Mouse (Mus musculus): ENCODE data around the gene Top1.

Gene Top1

DNA sequence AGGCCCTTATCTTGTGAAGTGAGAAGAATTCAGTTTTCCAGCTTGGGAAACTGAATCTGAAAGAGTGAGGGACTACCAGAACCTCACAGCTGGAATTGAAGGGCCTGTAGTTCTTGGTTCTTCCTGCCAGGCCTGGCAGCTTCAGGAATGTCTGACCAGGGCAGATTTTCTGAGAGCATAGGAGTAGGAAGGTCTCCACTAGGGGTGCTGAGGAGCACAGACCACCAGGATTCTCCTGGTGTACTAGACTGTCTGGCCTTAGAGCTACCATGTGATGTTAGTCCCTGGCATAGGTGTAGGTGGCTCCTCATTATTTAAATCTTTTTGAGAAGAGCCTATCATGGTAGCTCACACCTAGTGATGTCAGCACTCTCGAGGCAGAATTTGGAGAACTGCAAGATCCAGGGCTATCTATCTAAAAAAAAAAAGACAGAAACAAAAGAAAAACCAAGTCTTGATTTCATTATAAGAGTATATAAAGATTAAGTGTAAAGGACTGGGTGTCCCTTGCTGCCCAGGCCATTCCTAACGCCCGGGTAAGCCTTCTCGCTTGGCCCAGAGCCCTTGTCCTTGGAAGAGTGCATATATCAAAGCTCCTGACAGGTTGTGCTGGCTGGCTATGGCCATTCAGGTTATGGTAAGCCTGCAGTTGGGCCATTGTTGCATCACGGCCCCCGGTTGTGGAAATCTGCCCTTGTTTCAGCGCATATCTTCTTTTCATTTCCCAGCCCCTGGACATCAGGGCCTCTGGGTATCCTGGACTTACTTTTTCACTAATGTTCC is 98.5 kb downstream of the Top1 start:
- DNase-seq = no peak

DNA sequence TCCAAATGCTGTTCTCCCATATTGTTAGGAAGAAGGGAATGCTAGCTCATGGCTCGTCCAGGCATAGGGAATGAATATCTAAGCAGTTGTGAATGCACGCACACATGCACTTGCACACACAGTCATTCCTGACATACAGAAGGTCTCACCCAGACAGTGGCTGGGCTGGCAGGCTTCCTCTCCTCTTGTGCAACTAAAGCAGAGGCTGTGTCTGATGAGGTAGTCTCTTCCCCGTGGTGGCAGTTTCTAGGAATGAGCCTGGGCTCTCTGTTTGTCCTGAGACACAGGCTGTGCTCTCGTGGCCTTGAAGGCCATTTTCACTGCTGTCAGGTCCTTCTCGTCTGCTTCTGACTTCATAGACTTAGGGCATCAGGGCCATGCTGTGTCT is 99.1 kb downstream of the Top1 start:
- no peak for DNase-seq

DNA sequence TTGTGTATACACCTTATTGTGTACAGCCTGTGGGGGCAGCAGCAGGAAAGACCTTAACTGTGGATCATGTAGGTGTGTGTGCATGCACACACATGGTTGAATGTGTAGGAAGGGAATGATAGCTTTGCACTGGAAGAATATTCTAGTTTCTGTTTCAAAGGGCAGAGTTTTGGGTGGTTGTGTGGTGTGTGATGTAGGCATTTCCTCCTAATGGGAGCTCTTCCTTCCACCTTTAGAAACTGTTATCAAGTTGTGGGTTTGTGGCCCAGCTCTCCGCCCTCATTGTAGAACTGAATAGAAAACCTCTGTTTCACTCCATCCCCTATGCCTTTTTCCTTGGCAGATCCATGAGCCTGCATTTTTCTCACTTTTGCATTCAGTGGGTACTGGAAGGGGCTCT is 99.8 kb downstream of the Top1 start:
- no peak for DNase-seq

DNA sequence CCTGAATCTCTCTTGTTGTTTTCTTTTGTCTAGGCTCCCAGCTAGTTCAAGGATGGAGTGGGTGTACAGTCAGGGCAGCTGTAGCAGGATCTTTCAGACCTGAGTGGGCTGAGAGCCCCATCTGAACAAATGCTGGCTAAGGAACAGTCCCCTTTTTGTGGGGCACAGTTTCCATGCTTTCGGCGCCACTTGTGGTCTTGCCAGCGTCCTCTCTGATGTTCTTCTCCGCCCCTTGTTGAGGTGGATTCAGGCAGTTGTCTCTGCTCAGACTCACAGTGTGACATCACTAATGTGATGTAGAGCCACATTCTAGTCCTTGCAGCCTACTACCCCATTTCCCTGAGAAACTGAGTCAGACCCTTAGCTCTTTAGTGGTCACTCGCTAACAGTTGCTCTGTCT is 100.9 kb downstream of the Top1 start:
- DNase-seq = no peak

DNA sequence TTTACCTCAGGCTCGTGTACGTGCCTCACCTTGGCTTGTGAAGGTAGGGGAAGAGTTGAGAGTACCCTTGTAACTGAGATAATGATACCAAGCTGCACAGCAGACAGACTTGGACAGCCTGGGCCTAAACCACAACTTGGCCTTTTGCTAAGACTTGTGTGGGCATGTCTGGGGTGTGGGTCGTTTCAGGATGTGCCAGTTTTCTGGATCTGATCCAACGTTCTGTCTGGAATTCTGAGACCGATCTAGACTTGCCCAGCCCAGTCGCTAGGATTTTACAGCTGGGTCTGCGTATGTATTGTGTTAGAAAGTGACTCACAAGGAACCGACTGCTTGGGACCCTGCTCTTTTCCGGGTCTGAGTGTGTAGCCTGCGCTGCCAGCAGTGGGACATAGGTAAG is 101.4 kb downstream of the Top1 start:
- DNase-seq = no peak

DNA sequence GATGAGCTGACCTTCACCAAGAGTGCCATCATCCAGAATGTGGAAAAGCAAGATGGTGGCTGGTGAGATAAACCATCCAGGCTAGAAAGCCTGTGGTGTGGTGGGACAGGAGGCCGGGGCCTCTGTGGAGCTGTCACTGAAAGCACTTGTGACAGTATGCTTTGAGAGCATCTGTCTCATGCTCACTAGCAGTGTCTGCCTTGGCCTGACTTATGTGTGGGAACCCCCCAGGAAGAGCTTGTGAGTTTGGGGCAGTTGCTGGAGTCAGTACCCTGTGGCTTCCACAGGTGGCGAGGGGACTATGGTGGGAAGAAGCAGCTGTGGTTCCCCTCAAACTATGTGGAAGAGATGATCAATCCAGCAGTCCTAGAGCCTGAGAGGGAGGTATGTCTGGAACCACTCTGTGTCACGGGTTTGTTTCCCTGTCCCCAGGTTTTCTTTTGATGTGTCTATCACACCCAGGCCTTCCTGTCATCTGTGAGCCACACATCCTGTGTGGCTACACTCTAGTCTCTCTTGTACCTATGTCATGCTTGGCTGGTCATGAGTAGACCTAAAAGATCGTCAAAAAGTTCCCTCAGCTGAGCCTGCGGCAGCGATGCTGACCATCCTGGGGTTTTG is 111.0 kb downstream of the Top1 start:
- no peak for DNase-seq

DNA sequence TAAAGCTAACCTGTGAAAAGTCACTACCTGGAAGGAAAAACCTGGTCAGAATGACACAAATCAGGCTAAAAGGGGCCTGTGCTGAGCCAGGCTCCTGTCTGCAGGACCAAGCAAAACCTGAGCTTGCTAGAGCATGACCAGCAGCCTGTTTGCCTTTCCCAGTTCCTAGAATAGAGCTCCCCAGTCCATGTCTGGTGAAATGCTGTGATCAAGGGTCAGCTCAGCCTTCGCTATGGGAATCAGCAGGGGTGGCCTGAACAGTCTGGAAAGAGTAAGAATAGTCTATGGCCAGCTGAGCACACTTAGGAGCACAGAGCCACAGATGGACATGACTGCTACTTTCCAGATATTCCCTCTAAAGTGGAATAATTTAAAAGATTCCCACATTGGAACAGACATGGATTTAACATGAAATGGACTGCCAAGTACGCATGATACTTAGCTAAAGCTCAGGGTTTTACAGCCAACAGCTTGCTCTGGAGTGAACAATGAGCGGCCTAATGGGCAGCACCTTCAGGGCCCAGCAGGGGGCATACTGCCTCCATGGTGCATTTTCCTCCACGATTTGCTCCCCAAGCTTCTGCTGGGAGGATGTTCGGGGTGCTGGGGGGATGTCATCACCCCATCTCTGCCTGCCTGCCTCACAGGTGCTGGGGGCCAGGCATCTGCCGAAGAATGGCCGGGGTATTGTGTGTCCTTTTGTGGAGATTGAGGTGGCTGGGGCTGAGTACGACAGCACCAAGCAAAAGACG is 114.9 kb downstream of the Top1 start:
- no peak for DNase-seq

DNA sequence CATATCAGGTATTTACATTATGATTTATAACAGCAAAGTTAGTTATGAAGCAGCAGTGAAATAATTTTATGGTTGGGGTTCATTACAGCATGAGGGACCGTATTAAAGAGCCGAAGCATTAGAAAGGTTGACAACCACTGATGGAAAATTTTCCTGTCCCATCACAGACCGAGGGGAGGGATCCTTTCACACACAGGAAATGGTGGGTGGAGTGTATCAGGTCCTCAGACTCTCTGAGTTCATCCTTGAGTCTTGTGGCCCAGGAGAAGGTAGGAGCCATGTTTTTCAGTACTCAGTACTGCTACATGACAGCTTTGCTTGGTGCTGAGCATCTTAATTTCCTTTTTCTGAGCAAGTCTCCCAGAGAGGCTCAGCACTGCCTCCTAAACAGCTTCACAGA is 118.1 kb downstream of the Top1 start:
- DNase-seq = no peak

DNA sequence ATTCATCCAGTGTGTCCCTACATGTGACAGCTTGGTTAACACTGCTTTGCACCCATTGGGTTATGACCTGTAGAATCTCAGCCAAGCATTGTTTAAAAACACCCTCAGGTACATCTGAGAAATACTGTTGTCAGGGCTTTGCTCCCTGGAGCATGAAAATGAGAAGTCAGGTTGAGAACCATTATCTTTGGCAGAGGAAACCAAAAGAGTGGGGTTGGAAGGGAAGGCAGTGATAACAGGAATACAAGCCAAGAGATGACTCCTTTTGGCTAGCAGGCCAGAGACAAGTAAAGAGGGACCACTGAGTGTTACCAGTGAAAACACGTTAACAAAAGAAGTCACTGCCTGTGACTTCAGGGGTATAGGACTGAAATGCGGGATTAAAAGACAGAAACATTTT is 118.7 kb downstream of the Top1 start:
- no peak for DNase-seq

DNA sequence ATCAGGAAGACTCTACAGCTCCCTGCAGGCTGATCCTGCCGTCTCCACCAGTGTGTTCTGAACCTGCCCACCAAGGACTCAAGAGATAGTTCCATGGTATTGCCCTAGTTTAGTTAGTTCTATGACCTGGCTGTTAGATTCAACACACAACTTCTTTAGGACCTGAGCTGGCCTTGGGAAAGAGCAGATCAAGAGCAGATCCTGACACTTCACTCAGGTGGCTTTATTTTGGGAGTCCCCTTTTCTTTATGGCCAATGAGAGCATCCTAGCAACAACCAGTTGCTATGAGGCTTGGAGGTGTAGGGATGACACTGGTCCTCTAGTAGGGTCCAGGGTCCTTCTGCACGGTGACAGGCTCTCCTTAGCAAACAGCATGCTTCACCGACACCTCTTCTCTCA is 119.4 kb downstream of the Top1 start:
- no peak for DNase-seq

DNA sequence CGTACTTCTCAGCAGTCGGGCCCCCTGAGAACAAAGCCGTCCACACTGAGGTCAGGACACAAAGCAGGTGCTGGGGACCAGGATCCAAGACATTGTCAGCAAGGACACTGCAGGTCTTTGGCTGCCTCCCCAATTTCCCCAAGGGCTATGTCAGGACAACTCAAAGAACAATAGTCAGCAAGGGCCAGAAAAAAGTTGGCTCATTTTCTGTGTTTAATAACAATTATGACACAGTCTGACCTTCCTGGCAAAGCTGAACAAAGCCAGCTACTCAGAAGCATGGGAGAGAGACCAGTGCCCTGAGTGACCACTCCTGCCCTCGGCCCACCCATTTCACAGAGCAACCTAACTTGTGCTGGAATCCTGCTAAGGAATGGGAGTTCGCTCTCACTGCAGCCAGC is 120.7 kb downstream of the Top1 start:
- no peak for DNase-seq

DNA sequence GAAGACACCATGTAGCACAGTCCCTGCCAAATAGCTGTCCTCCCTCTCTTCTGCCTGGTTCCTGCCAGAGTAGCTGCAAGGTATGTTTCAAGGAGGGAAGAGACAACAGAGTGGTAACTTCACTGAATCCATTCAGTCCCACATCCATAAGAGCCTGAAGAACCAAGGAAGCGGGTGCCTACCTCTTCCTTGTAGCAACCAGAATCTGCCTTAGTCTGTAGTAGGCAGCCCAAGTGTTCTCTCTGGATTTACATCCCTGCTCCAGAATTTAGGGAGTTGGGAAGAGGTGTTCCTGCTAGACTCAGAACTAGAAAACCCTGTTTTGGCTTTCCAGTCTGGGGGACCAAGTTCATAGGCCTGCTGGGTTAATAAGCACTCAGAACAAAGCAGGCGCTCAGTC is 121.5 kb downstream of the Top1 start:
- no peak for DNase-seq

DNA sequence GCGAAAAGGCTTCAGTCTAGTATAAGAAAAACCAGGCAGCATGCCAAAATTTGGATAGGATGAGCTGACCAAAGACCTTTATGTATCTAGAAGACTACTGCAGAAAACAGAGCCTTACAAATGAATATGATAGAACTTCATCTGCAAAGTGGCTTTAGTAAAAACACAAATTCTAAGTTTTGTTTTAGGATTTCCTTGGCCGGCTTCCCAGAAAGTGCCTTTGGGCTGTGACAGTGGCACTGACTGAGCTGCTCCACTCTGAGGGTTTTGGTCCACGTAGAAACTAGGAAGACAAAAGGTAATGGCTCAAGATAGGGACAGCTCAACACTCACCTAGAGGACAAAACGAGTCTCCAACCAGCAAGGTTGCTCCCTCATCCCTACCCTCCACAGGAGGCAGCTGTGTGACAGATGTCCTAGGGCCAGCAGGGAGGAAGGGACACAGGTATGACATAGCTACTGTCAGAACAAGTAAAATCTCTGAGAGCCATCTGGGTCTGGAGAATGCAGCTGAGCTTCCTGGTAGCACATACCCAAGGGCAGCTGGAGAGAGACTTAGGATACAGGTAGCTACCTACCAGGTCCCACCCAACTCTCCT is 122.5 kb downstream of the Top1 start:
- no peak for DNase-seq

DNA sequence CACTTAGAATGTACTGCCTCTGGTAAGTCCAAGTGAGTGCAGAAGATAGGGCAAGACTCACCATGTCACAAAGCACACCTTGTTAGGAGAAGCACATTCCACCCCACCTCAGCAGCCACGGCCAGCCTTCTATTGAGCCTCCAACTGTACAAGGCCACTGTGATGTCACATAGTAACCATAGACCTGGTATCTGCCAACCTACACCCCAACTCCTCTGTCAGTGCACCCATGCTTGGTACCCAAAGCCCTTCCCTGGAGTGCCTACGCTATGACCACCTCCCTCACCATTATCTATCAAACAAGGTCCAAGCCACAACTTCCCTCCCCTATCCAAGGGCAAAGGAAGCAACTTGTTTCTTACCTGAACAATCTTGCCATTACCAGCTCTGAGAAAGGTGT is 123.3 kb downstream of the Top1 start:
- no peak for DNase-seq

DNA sequence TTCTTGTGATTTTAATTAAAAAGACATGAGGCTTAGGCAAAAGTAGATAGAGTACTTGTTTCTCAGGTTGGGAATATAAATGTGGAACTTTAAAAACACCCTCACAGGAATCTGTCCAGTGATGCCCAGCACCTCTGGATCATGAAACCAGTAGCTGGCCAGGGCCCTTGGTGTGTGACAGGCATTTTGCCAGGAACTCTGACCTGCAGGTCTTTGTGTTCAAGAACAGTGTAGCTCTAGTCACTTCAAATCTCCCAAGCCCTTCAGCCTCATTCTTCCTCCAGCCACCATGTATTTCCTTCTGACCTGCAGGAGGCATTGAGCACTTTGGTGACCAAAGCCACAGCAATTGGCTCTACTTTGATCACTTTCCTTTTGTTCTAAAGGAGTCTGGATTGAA is 124.7 kb downstream of the Top1 start:
- DNase-seq = no peak

DNA sequence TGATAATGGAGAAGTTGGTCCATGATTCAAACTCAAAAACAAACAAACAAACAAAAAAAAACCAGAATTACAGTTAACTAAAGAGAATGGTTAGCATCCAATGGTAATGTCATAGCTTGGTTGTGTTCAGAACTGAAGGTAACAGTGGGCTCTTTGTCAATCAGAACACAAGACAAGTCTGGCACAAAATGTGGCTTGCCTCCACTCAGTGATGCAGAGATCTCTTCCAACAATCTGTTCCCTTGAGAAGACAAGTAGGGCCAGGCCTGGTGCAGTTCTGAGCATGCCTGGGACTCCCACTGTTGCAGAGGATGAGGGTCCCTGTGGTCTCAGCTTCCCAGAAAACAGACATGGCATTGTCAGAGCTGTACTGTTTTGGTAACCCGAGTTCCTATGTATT is 125.2 kb downstream of the Top1 start:
- no peak for DNase-seq

DNA sequence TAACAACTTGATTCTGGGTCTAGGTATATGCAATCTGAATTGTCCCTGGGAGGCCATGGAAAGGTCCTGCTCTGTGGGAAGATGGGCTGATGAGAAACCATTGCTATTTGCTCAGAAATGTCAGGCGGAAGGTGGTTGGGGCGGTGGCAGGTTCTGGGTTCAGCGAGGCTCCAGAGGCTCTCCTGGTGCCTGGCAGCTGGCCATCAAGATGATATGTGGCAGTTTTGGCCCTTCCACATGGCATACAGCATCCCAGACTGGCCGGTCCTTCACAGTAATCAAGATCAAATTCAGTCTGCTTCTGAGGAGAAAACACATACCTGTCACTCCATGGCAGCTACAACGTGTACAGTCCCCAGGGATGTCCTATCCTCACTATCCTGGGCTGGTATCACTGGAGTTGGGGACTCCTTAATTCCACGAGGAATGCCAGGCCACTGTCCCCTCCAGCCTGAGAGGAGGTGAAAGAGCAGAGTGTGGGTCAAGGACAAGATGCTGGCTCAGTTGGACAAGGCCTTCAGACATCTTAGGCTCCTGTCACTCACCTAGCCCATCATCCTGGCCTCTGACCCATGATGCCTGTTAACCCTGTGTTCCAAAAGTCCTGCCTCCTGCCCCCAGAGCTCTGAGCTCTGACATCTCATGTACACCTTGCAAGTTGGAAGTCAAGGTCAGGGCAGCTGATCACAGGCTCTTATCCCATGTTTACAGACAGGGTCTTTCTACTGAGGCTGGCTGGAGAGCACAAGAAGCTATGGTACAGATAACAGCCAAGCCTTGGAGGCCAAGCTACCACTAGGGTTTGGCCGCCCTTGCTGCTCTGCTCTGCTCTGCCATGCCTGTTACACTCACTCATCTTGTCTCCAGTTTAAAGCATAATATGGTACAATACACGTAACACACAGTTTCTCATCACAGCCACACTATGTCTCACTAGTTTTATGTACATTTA is 125.9 kb downstream of the Top1 start:
- DNase-seq = no peak
